In genomic region chr1:165642780-165643311, GRCm38 (mm10) we compare ENCODE assay signal across 7 mouse cellular contexts. TPM values are rescaled to one million over a fixed set of nuclear protein-coding genes. Genes with fewer than 3 reads are reported as not detected.
DNase-seq lines count a peak whose midpoint lies in the region; ATAC-seq and TF ChIP-seq lines count a peak whose summit lies in the region.

No protein-coding gene starts in this region.

- no peaks in the 10 kb centered on the region; the same call in 1 of the 2 replicates for H3K79me2 ChIP-seq in MEL (ENCODE audit: control insufficient read depth, insufficient read depth, low read length, poor library complexity)

- H3K36me3 ChIP-seq in MEL (ENCODE audit: control insufficient read depth in 1 of 2, insufficient read depth in 2 of 2, low read length in 2 of 2): peaks cover 0 to 3% of the 10 kb centered on the region in 2 experiments; a peak in 1 of 4 replicates
- H3K36me3 ChIP-seq in forebrain, embryonic 12.5 days (replicated peaks): no peaks in the 10 kb centered on the region
- H3K36me3 ChIP-seq in hindbrain, embryonic 11.5 days (ENCODE audit: control insufficient read depth, insufficient read depth, low read length): no peaks in the 10 kb centered on the region
- no peaks in the 10 kb centered on the region for H3K36me3 ChIP-seq in small intestine, adult 2 months (ENCODE audit: control insufficient read depth, insufficient read depth, low read length)

- no peak overlapping the region for H3K27ac ChIP-seq in MEL (ENCODE audit: control insufficient read depth, low read depth, low read length)
- peak overlapping the region; percentile 90 for H3K27ac ChIP-seq in forebrain, embryonic 12.5 days
- H3K27ac ChIP-seq in hindbrain, embryonic 11.5 days (ENCODE audit: low read depth, low read length): peak overlapping the region; percentile 86
- peak overlapping the region; percentile 91 for H3K27ac ChIP-seq in left cerebral cortex, adult 2 months
- H3K27ac ChIP-seq in small intestine, adult 2 months (ENCODE audit: insufficient read depth, low read depth, low read length): peak overlapping the region; percentile 75

- no peak for TF ChIP-seq CTCF in MEL (IDR thresholded peaks at IDR 0.05 in 2 of 3, conservative IDR thresholded peaks at IDR 0.05 in 1 of 3; ENCODE audit: control insufficient read depth in 1 of 3, insufficient read depth in 1 of 3, low read depth in 2 of 3, low read length in 3 of 3, poor library complexity in 1 of 3, severe bottlenecking in 1 of 3)
- TF ChIP-seq CTCF in left cerebral cortex, adult 2 months (IDR thresholded peaks at IDR 0.05): no peak
- TF ChIP-seq CTCF in small intestine, adult 2 months (IDR thresholded peaks at IDR 0.05; ENCODE audit: extremely low read depth, insufficient read length, insufficient replicate concordance, low read depth, low read length): no peak

- no peaks in the 10 kb centered on the region for H3K27me3 ChIP-seq in MEL (ENCODE audit: control insufficient read depth in 1 of 2, insufficient read depth in 2 of 2, low read length in 2 of 2)
- H3K27me3 ChIP-seq in forebrain, embryonic 12.5 days: no peaks in the 10 kb centered on the region
- no peaks in the 10 kb centered on the region for H3K27me3 ChIP-seq in hindbrain, embryonic 11.5 days (ENCODE audit: control insufficient read depth, insufficient read depth, low read length)
- no peaks in the 10 kb centered on the region for H3K27me3 ChIP-seq in small intestine, adult 2 months (ENCODE audit: control insufficient read depth, insufficient read depth, low read length)

- no peak for TF ChIP-seq EP300 in MEL (IDR thresholded peaks at IDR 0.05; ENCODE audit: low read depth in 1 of 2, low read length in 2 of 2)

- intact Hi-C loops in left cerebral cortex, adult 2 months (cut with DNase I): loop anchor here (2.0 to 10.0 kb wide), 3 partner anchors 60 to 358 kb away; no protein-coding TSS in a partner anchor

- peak overlapping the region; percentile 83 for H3K9ac ChIP-seq in MEL (ENCODE audit: control insufficient read depth, low read depth, low read length, poor library complexity, severe bottlenecking)
- peak overlapping the region; percentile 84 for H3K9ac ChIP-seq in forebrain, embryonic 12.5 days
- peak overlapping the region; percentile 90 for H3K9ac ChIP-seq in hindbrain, embryonic 11.5 days (ENCODE audit: low read depth, low read length)

- H3K4me3 ChIP-seq in MEL (ENCODE audit: control insufficient read depth in 1 of 2, insufficient read depth in 1 of 2, low read depth in 2 of 2, low read length in 2 of 2): peak overlapping the region; percentile 68 to 91
- H3K4me3 ChIP-seq in forebrain, embryonic 12.5 days (replicated peaks): peak overlapping the region; percentile 74
- H3K4me3 ChIP-seq in hindbrain, embryonic 11.5 days (ENCODE audit: low read depth, low read length): peak overlapping the region; percentile 76
- peak overlapping the region; percentile 57 for H3K4me3 ChIP-seq in left cerebral cortex, adult 2 months
- peak overlapping the region; percentile 79 for H3K4me3 ChIP-seq in small intestine, adult 2 months (ENCODE audit: low read depth, low read length)

- H3K4me1 ChIP-seq in MEL (ENCODE audit: control insufficient read depth in 1 of 2, insufficient read depth in 2 of 2, low read length in 2 of 2): peaks cover 0 to 2% of the 10 kb centered on the region in 2 experiments; a peak in 1 of 4 replicates
- no peaks in the 10 kb centered on the region for H3K4me1 ChIP-seq in forebrain, embryonic 12.5 days
- H3K4me1 ChIP-seq in hindbrain, embryonic 11.5 days (replicated peaks; ENCODE audit: control insufficient read depth, insufficient read depth, low read length): no peaks in the 10 kb centered on the region
- no peaks in the 10 kb centered on the region for H3K4me1 ChIP-seq in small intestine, adult 2 months (ENCODE audit: control insufficient read depth, insufficient read depth, insufficient read length, low read length)

- peak; percentile 49 for DNase-seq in MEL (ENCODE audit: low read depth, low spot score)
- DNase-seq in c-Kit-positive CD71-positive TER-119-positive erythroid progenitor cells, embryonic 14.5 days (ENCODE audit: low spot score): peak; percentile 28
- DNase-seq in hindbrain, embryonic 11.5 days (ENCODE audit: low spot score): peak; percentile 79
- DNase-seq in left cerebral cortex, adult 2 months (ENCODE audit: extremely low spot score in 1 of 2, low spot score in 2 of 2): peak; percentile 18 to 25

- peak overlapping the region; percentile 59 for H3K4me2 ChIP-seq in forebrain, embryonic 12.5 days
- H3K4me2 ChIP-seq in hindbrain, embryonic 11.5 days (replicated peaks; ENCODE audit: low read depth, low read length): peak overlapping the region; percentile 46

- ATAC-seq in forebrain, embryonic 12.5 days (ENCODE audit: low FRiP score): peak; percentile 81
- ATAC-seq in hindbrain, embryonic 11.5 days (ENCODE audit: low FRiP score): peak; percentile 85
- ATAC-seq in megakaryocyte, adult 5-6 weeks (ENCODE audit: poor library complexity, severe bottlenecking): 0 out of 2 replicates have a peak, but pooled peaks have one; percentile 2

- H3K9me3 ChIP-seq in MEL (replicated peaks; ENCODE audit: insufficient read depth, low read length): no peaks in the 10 kb centered on the region
- no peaks in the 10 kb centered on the region for H3K9me3 ChIP-seq in forebrain, embryonic 12.5 days
- no peaks in the 10 kb centered on the region for H3K9me3 ChIP-seq in hindbrain, embryonic 11.5 days (ENCODE audit: control insufficient read depth, low read length)

- no peak for TF ChIP-seq RAD21 in MEL (IDR thresholded peaks at IDR 0.05; ENCODE audit: low read depth, low read length)

- WGBS in forebrain, embryonic 12.5 days: under 1% methylated on average over 16 of the region's 16 CpGs
- under 1% methylated on average over 16 of the region's 16 CpGs for WGBS in hindbrain, embryonic 11.5 days
- WGBS in small intestine, adult 2 months: 1% methylated on average over 16 of the region's 16 CpGs

- no peak for TF ChIP-seq POLR2A in MEL (IDR thresholded peaks at IDR 0.05; ENCODE audit: control insufficient read depth in 1 of 2, insufficient read depth in 1 of 2, low read depth in 1 of 2, low read length in 2 of 2, poor library complexity in 1 of 2)
- TF ChIP-seq POLR2A in small intestine, adult 2 months (IDR thresholded peaks at IDR 0.05; ENCODE audit: low read depth, low read length): no peak

TF ChIP-seq in MEL, 35 proteins besides CTCF, POLR2A, EP300 and RAD21:
- TF ChIP-seq POLR2AphosphoS2 (IDR thresholded peaks at IDR 0.05; ENCODE audit: low read length): no peak
- TF ChIP-seq MAX (IDR thresholded peaks at IDR 0.05; ENCODE audit: low read length): peak; percentile 15; the same call in 1 of the 2 replicates
- TF ChIP-seq ELF1 (IDR thresholded peaks at IDR 0.05; ENCODE audit: low read depth, low read length): no peak
- TF ChIP-seq SMC3 (IDR thresholded peaks at IDR 0.05; ENCODE audit: low read depth, low read length): no peak
- no peak for TF ChIP-seq ZKSCAN1 (IDR thresholded peaks at IDR 0.05; ENCODE audit: low read depth, low read length)
- no peak for TF ChIP-seq POLR2AphosphoS5 (IDR thresholded peaks at IDR 0.05; ENCODE audit: borderline replicate concordance, low read depth, low read length)
- TF ChIP-seq MXI1 (IDR thresholded peaks at IDR 0.05; ENCODE audit: low read depth, low read length): no peak
- TF ChIP-seq MAZ (IDR thresholded peaks at IDR 0.05; ENCODE audit: low read depth, low read length): peak; percentile 13; the same call in 1 of the 2 replicates
- TF ChIP-seq SIN3A (IDR thresholded peaks at IDR 0.05; ENCODE audit: low read length): no peak
- no peak for TF ChIP-seq NRF1 (IDR thresholded peaks at IDR 0.05; ENCODE audit: insufficient read depth, low read depth, low read length, poor library complexity, severe bottlenecking)
- TF ChIP-seq MYB (IDR thresholded peaks at IDR 0.05; ENCODE audit: low read depth, low read length): no peak
- no peak for TF ChIP-seq RCOR1 (IDR thresholded peaks at IDR 0.05; ENCODE audit: low read depth, low read length)
- no peak for TF ChIP-seq ETS1 (IDR thresholded peaks at IDR 0.05; ENCODE audit: low read depth, low read length)
- TF ChIP-seq CHD2 (IDR thresholded peaks at IDR 0.05; ENCODE audit: low read length): no peak

RNA-seq across cellular contexts. Expression of gene Mpzl1, which starts 8.5 kb away (rescaled TPM):
- total RNA-seq in MEL (2012; rRNA removed): 3.2 and 3.8 TPM in 2 replicates
- 10 to 100 TPM in 1 of 2 experiments, not detected in 1; 19.8 TPM for polyA plus RNA-seq in MEL (2012; ENCODE audit: insufficient read depth in 1 of 2, insufficient read length in 2 of 2, low read depth in 1 of 2, low replicate concordance in 2 of 2, missing spikeins in 1 of 2)
- 125 and 126 TPM in 2 replicates for polyA plus RNA-seq in forebrain, embryonic 12.5 days (2016; fragmentation: Nextera tagmentation; extraction: Ambion mirVana)
- polyA plus RNA-seq in hindbrain, embryonic 11.5 days (2014; fragmentation: Nextera tagmentation; extraction: Ambion mirVana): 149 and 150 TPM in 2 replicates
- total RNA-seq in left cerebral cortex, adult 2 months (2021): 10 to 100 TPM; 24.0 to 24.8 TPM
- total RNA-seq in megakaryocyte, adult 5-6 weeks (2015): 1.3 and 2.1 TPM in 2 replicates
- 0.22 and 3.1 TPM in 2 replicates for total RNA-seq in megakaryocyte, adult 5-6 weeks (2017)
- polyA plus RNA-seq in small intestine, adult 2 months (2012; rRNA removed): 15.4 and 24.8 TPM in 2 replicates

Comparison
In these comparisons a context has a peak if more than half of its experiments do, and no peak if none do; other contexts are left out.
1. DNase-seq: peak in every context shown above with its lines; median percentile 79 in hindbrain, embryonic 11.5 days; 49 in MEL; 28 in c-Kit-positive CD71-positive TER-119-positive erythroid progenitor cells, embryonic 14.5 days; 22 in left cerebral cortex, adult 2 months.
2. ATAC-seq: peak in every context shown above with its lines; median percentile 85 in hindbrain, embryonic 11.5 days; 81 in forebrain, embryonic 12.5 days; 2 in megakaryocyte, adult 5-6 weeks.